Mouse (Mus musculus) kidney, postnatal 0 days (tissue): ENCODE measurements around the gene Ubd. TPM values are rescaled to one million over a fixed set of nuclear protein-coding genes. Genes with fewer than 3 reads are reported as not detected.

Experiments
- ATAC-seq: fragments of 200-750 bp; cut with Nextera tagmentation; replicated peaks from 2 replicates; pipeline ENCODE4 v1.8.0; 2017; ENCODE audit warnings: low read depth, moderate number of reproducible peaks, moderate TSS enrichment, moderate library complexity; ENCODE audit not compliant: low FRiP score
- DNase-seq: peaks from one replicate; pipeline ENCODE4 v3.0.0-alpha.2; 2016; ENCODE audit warnings: low spot score
- H3K27ac ChIP-seq: fragments of 300-500 bp; sonication (generic); 2 replicates; pipeline ENCODE4 v1.5.1; 2014; ENCODE audit warnings: mild to moderate bottlenecking
- H3K27me3 ChIP-seq: fragments of 300-500 bp; sonication (generic); 2 replicates; pipeline ENCODE4 v1.6.1; 2014; ENCODE audit warnings: low read length, mixed read lengths; ENCODE audit not compliant: insufficient read depth
- H3K36me3 ChIP-seq: fragments of 300-500 bp; sonication (generic); 2 replicates; pipeline ENCODE4 v1.6.1; 2014; ENCODE audit warnings: low read length, mixed read lengths; ENCODE audit not compliant: insufficient read depth
- H3K4me1 ChIP-seq: fragments of 300-500 bp; sonication (generic); replicated peaks from 2 replicates; pipeline ENCODE4 v1.6.1; 2014; ENCODE audit warnings: antibody characterized with exemption, low read length, mixed read lengths; ENCODE audit not compliant: insufficient read depth
- H3K4me2 ChIP-seq: fragments of 300-500 bp; sonication (generic); 2 replicates; pipeline ENCODE4 v1.6.1; 2014; ENCODE audit warnings: mild to moderate bottlenecking, low read length, moderate library complexity, mixed read lengths
- H3K4me3 ChIP-seq: fragments of 300-500 bp; sonication (generic); replicated peaks from 2 replicates; pipeline ENCODE4 v1.5.1; 2014; ENCODE audit warnings: low read depth, low read length
- H3K9ac ChIP-seq: fragments of 300-500 bp; sonication (generic); 2 replicates; pipeline ENCODE4 v1.6.1; 2014; ENCODE audit warnings: low read depth, low read length
- H3K9me3 ChIP-seq: fragments of 300-500 bp; sonication (generic); replicated peaks from 2 replicates; pipeline ENCODE4 v1.6.1; 2016; ENCODE audit warnings: low read length, inconsistent platforms, mixed read lengths
- CTCF ChIP-seq: IDR thresholded peaks from 2 replicates; pipeline ENCODE4 v1.5.1; 2016; ENCODE audit warnings: antibody characterized with exemption, low read depth, mild to moderate bottlenecking, moderate library complexity
- WGBS: fragments of 180-500 bp; shearing (Covaris S2); extraction: QIAGEN DNeasy Blood & Tissue Kit; methylation state at CpG from one replicate; pipeline ENCODE4 v1.1.7; 2014; 5-methylcytosine and 5-hydroxymethylcytosine counted together
- polyA plus RNA-seq: library from polyadenylated mRNA; unstranded; fragments of >200 nt; fragmentation: Nextera tagmentation; extraction: Ambion mirVana; gene quantifications from 2 replicates; pipeline ENCODE4 v1.2.1, GENCODE M21; 2015

Ubd gene
- polyA plus RNA-seq, 1 experiment from 2014 or later = not detected

DNA sequence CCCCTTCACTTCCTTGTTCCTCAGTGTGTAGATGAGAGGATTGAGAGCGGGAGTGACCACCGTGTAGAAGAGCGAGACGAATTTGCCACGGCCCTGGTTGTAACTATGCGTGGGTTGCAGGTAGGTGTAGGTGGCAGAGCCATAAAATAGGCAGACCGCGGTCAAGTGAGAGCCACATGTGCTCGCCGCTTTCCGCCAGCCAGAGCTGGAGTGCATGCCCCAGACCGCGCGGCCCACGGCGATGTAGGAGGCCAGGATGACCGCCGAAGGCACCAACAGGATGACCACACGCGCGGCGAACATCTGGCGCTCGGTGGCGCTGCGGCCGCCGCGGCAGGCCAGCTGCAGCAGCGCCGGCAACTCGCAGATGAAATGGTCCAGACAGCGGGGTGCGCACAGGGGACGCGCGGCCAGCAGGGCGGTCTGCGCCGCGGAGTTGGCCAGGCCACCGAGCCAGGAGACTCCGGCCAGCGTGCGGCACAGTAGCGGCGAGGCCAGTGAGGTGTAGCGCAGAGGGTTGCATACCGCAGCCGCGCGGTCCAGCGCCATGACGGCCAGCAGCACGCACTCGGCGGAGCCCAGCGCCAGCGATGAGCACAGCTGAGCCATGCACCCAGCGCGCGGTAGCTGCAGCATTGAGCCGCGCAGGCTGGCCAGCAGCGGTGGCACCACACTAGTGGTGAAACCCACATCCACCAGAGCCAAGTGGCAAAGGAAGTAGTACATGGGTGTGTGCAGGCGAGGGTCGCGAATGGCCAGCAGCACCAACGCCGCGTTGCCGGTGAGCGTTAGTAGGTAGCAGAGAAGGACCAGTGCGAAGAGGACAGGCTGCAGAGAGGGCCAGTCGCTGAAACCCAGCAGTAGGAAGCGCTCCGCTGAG is 3.4 kb downstream of the Ubd start:
- Histone ChIP-seq H3K4me1 (no peaks in the 10 kb centered on the region), H3K27me3 (peaks cover 30% of the 10 kb centered on the region), H3K9ac (no peak overlapping the region), H3K9me3 (no peaks in the 10 kb centered on the region), H3K4me2 (peak overlapping the region; percentile 71), H3K27ac (no peak overlapping the region), H3K4me3 (peak overlapping the region; percentile 33), H3K36me3 (no peaks in the 10 kb centered on the region)
- DNase-seq = peak; percentile 29
- 2% methylated on average over 77 of the region's 77 CpGs for WGBS
- TF ChIP-seq CTCF = no peak
- peak; percentile 75 for ATAC-seq

DNA sequence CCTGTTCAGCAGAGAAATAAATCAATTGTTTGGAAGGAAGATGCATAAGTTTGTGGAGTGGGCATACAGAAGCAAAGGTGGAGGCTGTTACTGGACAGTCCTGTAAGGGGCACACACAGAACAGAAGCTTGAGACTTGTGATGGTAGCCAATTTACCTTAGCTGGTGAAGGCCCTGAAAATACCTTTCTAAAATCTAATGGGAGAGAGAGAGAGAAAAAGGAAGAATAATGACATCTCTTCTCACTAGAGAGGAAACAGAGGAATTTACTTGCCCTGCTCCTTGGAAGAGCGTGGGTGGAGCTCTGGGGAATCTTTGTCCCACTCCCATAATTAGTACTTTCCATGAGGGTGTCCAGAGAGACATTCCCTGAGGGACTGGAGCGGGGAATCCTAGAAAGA is 7.2 kb downstream of the Ubd start, which contains the start of gene Olfr94:
Gene Olfr94, minus strand, starts transcription at position 101 of the 400 bp plus-strand sequence.
- WGBS = 70% methylated on average over 2 of the region's 2 CpGs
- H3K27me3 ChIP-seq = peaks cover 22% of the 10 kb centered on the region

DNA sequence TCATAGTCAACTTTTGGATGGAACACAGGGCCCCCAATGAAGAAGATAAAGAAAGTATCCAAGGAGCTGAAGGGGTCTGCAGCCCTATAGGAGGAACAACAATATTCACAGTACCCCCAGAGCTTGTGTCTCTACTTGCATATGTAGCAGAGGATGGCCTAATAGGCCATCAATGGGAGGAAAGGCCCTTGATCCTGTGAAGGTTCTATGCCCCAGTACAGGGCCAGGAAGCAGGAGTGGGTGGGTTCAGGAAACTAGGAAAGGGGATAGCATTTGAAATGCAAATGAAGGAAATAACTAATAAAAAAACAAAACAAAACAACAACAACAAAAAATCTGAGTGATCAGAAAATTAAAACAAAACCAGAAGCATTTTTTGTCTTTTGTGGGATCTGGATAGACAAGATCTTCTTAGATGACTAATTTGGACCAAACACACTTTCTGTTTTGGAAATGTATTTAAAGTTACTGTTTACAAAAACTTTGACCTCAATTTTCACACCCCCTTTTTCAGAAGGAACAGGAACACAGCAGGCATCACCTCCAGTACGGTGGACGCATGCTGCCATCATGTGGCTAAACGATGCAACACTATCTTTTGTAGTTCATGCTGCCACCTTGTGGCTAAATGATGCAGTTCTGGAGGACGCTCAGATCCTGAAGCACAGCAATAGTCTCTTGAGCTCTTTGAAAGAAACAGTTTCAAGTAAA is 9.7 kb downstream of the Ubd start:
- TF ChIP-seq CTCF = peak; percentile 100
- Histone ChIP-seq H3K27me3 (peaks cover 6% of the 10 kb centered on the region; the same call in 1 of the 2 replicates), H3K27ac (no peak overlapping the region), H3K36me3 (no peaks in the 10 kb centered on the region), H3K4me3 (no peak overlapping the region), H3K9ac (no peak overlapping the region), H3K4me1 (no peaks in the 10 kb centered on the region), H3K4me2 (no peak overlapping the region), H3K9me3 (no peaks in the 10 kb centered on the region)
- DNase-seq (peak; percentile 86), ATAC-seq (peak; percentile 81)
- under 1% methylated on average over 4 of the region's 4 CpGs for WGBS

More for the DNA sequence above, 7.2 kb downstream of the Ubd start, which contains the start of gene Olfr94:
- DNase-seq = no peak
- H3K4me3 ChIP-seq = no peak within 1 kb of the TSS
- no peak for ATAC-seq
- H3K9ac ChIP-seq = no peak within 1 kb of the TSS
- no peak for TF ChIP-seq CTCF
- no peaks in the 10 kb centered on the region for H3K9me3 ChIP-seq
- H3K4me1 ChIP-seq = no peaks in the 10 kb centered on the region
- H3K4me2 ChIP-seq = no peak within 1 kb of the TSS
- no peak within 1 kb of the TSS for H3K27ac ChIP-seq
- H3K36me3 ChIP-seq = no peaks in the 10 kb centered on the region

DNA sequence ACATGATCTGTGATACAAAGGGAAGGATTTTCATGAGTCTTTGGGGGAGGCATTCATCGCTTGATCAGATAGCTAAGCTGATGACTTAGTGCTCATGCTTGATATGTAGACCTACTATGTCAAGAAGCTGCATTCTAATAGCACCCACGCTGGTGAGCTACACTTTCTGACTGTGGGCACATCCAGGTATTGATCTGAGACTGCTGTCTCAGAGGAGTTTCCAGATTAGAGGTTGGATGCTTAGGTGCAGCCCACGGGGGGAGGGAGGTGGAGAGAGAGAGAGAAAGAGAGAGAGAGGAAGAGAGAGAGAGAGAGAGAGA is 10.2 kb downstream of the Ubd start:
- no peaks in the 10 kb centered on the region for H3K9me3 ChIP-seq
- WGBS = 25% methylated on average over 3 of the region's 3 CpGs
- DNase-seq (no peak), ATAC-seq (no peak)
- no peak overlapping the region for H3K27ac ChIP-seq
- H3K4me1 ChIP-seq = no peaks in the 10 kb centered on the region
- H3K4me3 ChIP-seq = no peak overlapping the region
- H3K27me3 ChIP-seq = 0 out of 2 replicates have a peak, but pooled peaks cover 6% of the 10 kb centered on the region
- H3K9ac ChIP-seq = no peak overlapping the region
- TF ChIP-seq CTCF = no peak
- no peak overlapping the region for H3K4me2 ChIP-seq
- no peaks in the 10 kb centered on the region for H3K36me3 ChIP-seq

DNA sequence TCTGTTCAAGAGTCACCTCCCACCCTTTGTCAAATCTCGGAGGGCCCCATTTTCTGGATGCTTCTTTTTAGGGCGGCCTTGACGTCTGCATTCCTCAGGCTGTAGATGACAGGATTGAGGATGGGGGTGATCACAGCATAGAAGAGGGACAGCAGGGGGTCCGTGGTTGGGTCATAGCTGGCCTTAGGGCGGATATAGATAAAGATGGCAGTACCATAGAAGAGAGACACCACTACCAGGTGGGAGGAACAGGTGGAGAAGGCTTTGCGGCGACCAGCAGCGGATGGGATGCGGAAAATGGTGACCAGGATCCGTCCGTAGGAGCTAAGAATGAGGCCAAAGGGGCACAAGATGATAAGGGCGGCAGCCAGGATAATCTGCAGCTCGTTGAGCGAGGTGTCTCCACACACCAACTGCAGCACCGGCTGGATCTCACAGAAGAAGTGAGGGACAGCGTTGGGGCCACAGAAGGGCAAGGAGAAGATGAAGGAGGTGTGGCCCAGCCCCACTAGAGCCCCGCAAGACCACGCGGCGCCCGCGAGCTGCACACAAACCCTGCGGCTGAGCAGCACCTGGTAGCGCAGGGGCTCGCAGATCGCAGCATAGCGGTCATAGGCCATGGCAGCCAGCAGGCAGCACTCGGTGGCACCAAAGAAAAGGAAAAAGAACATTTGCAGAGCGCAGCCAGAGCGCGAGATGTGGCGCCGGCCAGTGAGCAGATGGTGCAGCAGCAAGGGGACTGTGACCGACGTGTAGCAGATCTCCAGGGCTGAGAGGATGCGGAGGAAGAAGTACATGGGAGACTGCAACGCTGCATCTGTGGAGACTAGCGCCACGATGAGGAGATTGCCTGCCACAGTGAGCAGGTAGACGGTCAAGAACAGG is 17.4 kb downstream of the Ubd start:
- no peak for ATAC-seq
- Histone ChIP-seq H3K27me3 (peaks cover 10% of the 10 kb centered on the region), H3K4me2 (no peak overlapping the region), H3K4me3 (no peak overlapping the region), H3K9ac (no peak overlapping the region), H3K36me3 (no peaks in the 10 kb centered on the region), H3K9me3 (no peaks in the 10 kb centered on the region), H3K27ac (no peak overlapping the region), H3K4me1 (no peaks in the 10 kb centered on the region)
- no peak for TF ChIP-seq CTCF
- DNase-seq = no peak
- 23% methylated on average over 40 of the region's 40 CpGs for WGBS

DNA sequence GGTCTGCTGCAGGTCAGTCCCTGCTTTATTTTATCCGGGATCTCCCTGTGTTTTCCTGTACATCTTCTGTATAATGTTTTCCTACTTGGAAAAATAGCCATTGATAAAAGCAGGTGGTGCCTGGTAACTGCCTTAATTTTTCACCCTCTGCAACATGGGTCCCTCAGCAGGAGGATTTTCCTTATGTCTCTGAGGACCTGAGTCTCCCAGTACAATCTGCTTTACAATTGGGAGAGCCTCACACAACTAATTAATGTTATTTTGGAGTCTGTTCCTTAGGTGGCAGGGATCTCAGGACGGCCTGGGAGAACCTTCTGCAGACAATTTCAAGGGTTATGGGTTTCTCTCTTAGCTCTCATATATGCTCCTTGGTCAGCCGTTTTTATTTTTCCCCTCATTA is 19.3 kb downstream of the Ubd start, which contains the start of gene Olfr95:
Gene Olfr95, minus strand, starts transcription at position 101 of the 400 bp plus-strand sequence.
- H3K9ac ChIP-seq = no peak within 1 kb of the TSS
- no peak within 1 kb of the TSS for H3K4me2 ChIP-seq
- 71% methylated on average over 3 of the region's 3 CpGs for WGBS
- H3K27me3 ChIP-seq = peaks cover 10% of the 10 kb centered on the region
- no peak for ATAC-seq
- H3K36me3 ChIP-seq = no peaks in the 10 kb centered on the region
- no peak within 1 kb of the TSS for H3K4me3 ChIP-seq
- H3K27ac ChIP-seq = no peak within 1 kb of the TSS
- H3K4me1 ChIP-seq = no peaks in the 10 kb centered on the region
- no peak for DNase-seq
- H3K9me3 ChIP-seq = no peaks in the 10 kb centered on the region
- no peak for TF ChIP-seq CTCF
